Mouse (Mus musculus) heart, embryonic 10.5 days (tissue): Measurements from ENCODE around the gene Tbc1d2. TPM values are rescaled to one million over a fixed set of nuclear protein-coding genes. Genes with fewer than 3 reads are reported as not detected.

Experiments
- DNase-seq: peaks from one replicate; pipeline ENCODE4 v3.0.0-alpha.2; 2017; ENCODE audit warnings: low spot score
- H3K27ac ChIP-seq: fragments of 300-500 bp; sonication (generic); 2 replicates; pipeline ENCODE4 v1.5.1; 2016; ENCODE audit warnings: mild to moderate bottlenecking
- H3K27me3 ChIP-seq: fragments of 300-500 bp; sonication (generic); 2 replicates; pipeline ENCODE4 v1.6.1; 2016; ENCODE audit warnings: mild to moderate bottlenecking; ENCODE audit not compliant: poor library complexity, insufficient read depth, severe bottlenecking
- H3K36me3 ChIP-seq: fragments of 300-500 bp; sonication (generic); 2 replicates; pipeline ENCODE4 v1.6.1; 2016; ENCODE audit warnings: mild to moderate bottlenecking, moderate library complexity
- H3K4me1 ChIP-seq: fragments of 300-500 bp; sonication (generic); 2 replicates; pipeline ENCODE4 v1.6.1; 2016; ENCODE audit warnings: mild to moderate bottlenecking
- H3K4me3 ChIP-seq: fragments of 300-500 bp; sonication (generic); 2 replicates; pipeline ENCODE4 v1.5.1; 2016; ENCODE audit warnings: mild to moderate bottlenecking, moderate library complexity
- H3K9me3 ChIP-seq: fragments of 300-500 bp; sonication (generic); 2 replicates; pipeline ENCODE4 v1.6.1; 2016; ENCODE audit warnings: mild to moderate bottlenecking, moderate library complexity
- WGBS: fragments of 180-500 bp; shearing (Covaris S2); methylation state at CpG from one replicate; pipeline ENCODE4 v1.1.7; 2016; 5-methylcytosine and 5-hydroxymethylcytosine counted together
- polyA plus RNA-seq: library from polyadenylated mRNA; unstranded; fragments of >200 nt; fragmentation: Nextera tagmentation; extraction: Ambion mirVana; gene quantifications from 2 replicates; pipeline ENCODE4 v1.2.1, GENCODE M21; 2016

Gene Tbc1d2
- 0.55 and 0.98 TPM in 2 replicates for polyA plus RNA-seq

GRCm38 (mm10) chr4:46650086-46650753 lies at the start of gene Tbc1d2:
TSS of gene Tbc1d2 (minus strand) at chr4:46650209.
- Histone ChIP-seq H3K9me3 (no peaks in the 10 kb centered on the region), H3K4me3 (peak within 1 kb of the TSS; percentile 70)

GRCm38 (mm10) chr4:46696467-46696866 lies 46.5 kb upstream of the Tbc1d2 start:
- WGBS = 56% methylated on average over 6 of the region's 6 CpGs
- Histone ChIP-seq H3K27me3 (peaks cover 6% of the 10 kb centered on the region), H3K27ac (0 out of 2 replicates have a peak overlapping the region, but pooled peaks have one; percentile 3), H3K4me1 (peaks cover 9% of the 10 kb centered on the region; the same call in 1 of the 2 replicates), H3K36me3 (no peaks in the 10 kb centered on the region), H3K9me3 (peaks cover 2% of the 10 kb centered on the region; the same call in 1 of the 2 replicates), H3K4me3 (no peak overlapping the region)
- DNase-seq = no peak

More at GRCm38 (mm10) chr4:46650086-46650753, at the start of gene Tbc1d2:
- under 1% methylated on average over 69 of the region's 69 CpGs for WGBS
- peak within 1 kb of the TSS; percentile 97 for H3K27ac ChIP-seq
- peaks cover 54% of the 10 kb centered on the region for H3K27me3 ChIP-seq
- 0 out of 2 replicates have a peak, but pooled peaks cover 12% of the 10 kb centered on the region for H3K4me1 ChIP-seq
- no peaks in the 10 kb centered on the region for H3K36me3 ChIP-seq
- peak; percentile 97 for DNase-seq

- no peak for DNase-seq
- no peaks in the 10 kb centered on the region for H3K36me3 ChIP-seq
- H3K27ac ChIP-seq = no peak overlapping the region
- H3K9me3 ChIP-seq = peaks cover 3% of the 10 kb centered on the region; the same call in 1 of the 2 replicates
- 78% methylated on average over 8 of the region's 8 CpGs for WGBS
- H3K4me1 ChIP-seq = no peaks in the 10 kb centered on the region; the same call in 1 of the 2 replicates
- no peak overlapping the region for H3K4me3 ChIP-seq
- peaks cover 37% of the 10 kb centered on the region for H3K27me3 ChIP-seq
These were observed 40.6 kb upstream of the Tbc1d2 start for GRCm38 (mm10) chr4:46690565-46690964.

GRCm38 (mm10) chr4:46690023-46690420 lies 40.0 kb upstream of the Tbc1d2 start:
- Histone ChIP-seq H3K9me3 (peaks cover 3% of the 10 kb centered on the region; the same call in 1 of the 2 replicates), H3K27ac (no peak overlapping the region), H3K4me1 (no peaks in the 10 kb centered on the region; the same call in 1 of the 2 replicates), H3K4me3 (no peak overlapping the region), H3K36me3 (no peaks in the 10 kb centered on the region), H3K27me3 (peaks cover 37% of the 10 kb centered on the region)
- DNase-seq = no peak
- WGBS = 77% methylated on average over 8 of the region's 8 CpGs

GRCm38 (mm10) chr4:46689397-46690022 lies 39.5 kb upstream of the Tbc1d2 start:
- Histone ChIP-seq H3K4me1 (no peaks in the 10 kb centered on the region; the same call in 1 of the 2 replicates), H3K9me3 (peaks cover 3% of the 10 kb centered on the region; the same call in 1 of the 2 replicates), H3K36me3 (no peaks in the 10 kb centered on the region), H3K27me3 (peaks cover 37% of the 10 kb centered on the region), H3K4me3 (no peak overlapping the region), H3K27ac (no peak overlapping the region)
- WGBS = 43% methylated on average over 15 of the region's 15 CpGs
- DNase-seq = no peak

GRCm38 (mm10) chr4:46688213-46688832 lies 38.3 kb upstream of the Tbc1d2 start:
- Histone ChIP-seq H3K4me3 (no peak overlapping the region), H3K9me3 (peaks cover 3% of the 10 kb centered on the region; the same call in 1 of the 2 replicates)

GRCm38 (mm10) chr4:46684160-46684559 lies 34.2 kb upstream of the Tbc1d2 start:
- Histone ChIP-seq H3K4me3 (no peak overlapping the region), H3K27me3 (peaks cover 13% of the 10 kb centered on the region), H3K36me3 (no peaks in the 10 kb centered on the region), H3K4me1 (no peaks in the 10 kb centered on the region), H3K27ac (no peak overlapping the region), H3K9me3 (no peaks in the 10 kb centered on the region)
- DNase-seq = no peak
- 67% methylated on average over 6 of the region's 6 CpGs for WGBS

More at GRCm38 (mm10) chr4:46688213-46688832, 38.3 kb upstream of the Tbc1d2 start:
- H3K27me3 ChIP-seq = peaks cover 37% of the 10 kb centered on the region
- DNase-seq = no peak
- H3K36me3 ChIP-seq = no peaks in the 10 kb centered on the region
- no peaks in the 10 kb centered on the region; the same call in 1 of the 2 replicates for H3K4me1 ChIP-seq
- WGBS = 78% methylated on average over 14 of the region's 14 CpGs
- no peak overlapping the region for H3K27ac ChIP-seq

- no peaks in the 10 kb centered on the region for H3K36me3 ChIP-seq
- WGBS = 69% methylated on average over 3 of the region's 3 CpGs
- H3K4me3 ChIP-seq = no peak overlapping the region
- no peaks in the 10 kb centered on the region for H3K4me1 ChIP-seq
- H3K27me3 ChIP-seq = peaks cover 13% of the 10 kb centered on the region
- no peak for DNase-seq
- no peak overlapping the region for H3K27ac ChIP-seq
- H3K9me3 ChIP-seq = no peaks in the 10 kb centered on the region
These were observed 26.6 kb upstream of the Tbc1d2 start for GRCm38 (mm10) chr4:46676646-46677045.

GRCm38 (mm10) chr4:46675992-46676391 lies 26.0 kb upstream of the Tbc1d2 start:
- Histone ChIP-seq H3K4me3 (no peak overlapping the region), H3K27me3 (peaks cover 13% of the 10 kb centered on the region), H3K9me3 (no peaks in the 10 kb centered on the region), H3K27ac (no peak overlapping the region), H3K4me1 (no peaks in the 10 kb centered on the region), H3K36me3 (no peaks in the 10 kb centered on the region)
- DNase-seq = no peak
- WGBS = 49% methylated on average over 4 of the region's 4 CpGs

GRCm38 (mm10) chr4:46675272-46675785 lies 25.3 kb upstream of the Tbc1d2 start:
- Histone ChIP-seq H3K27ac (no peak overlapping the region), H3K4me3 (no peak overlapping the region), H3K27me3 (peaks cover 13% of the 10 kb centered on the region), H3K36me3 (no peaks in the 10 kb centered on the region), H3K9me3 (no peaks in the 10 kb centered on the region), H3K4me1 (no peaks in the 10 kb centered on the region)
- WGBS = 78% methylated on average over 11 of the region's 11 CpGs
- no peak for DNase-seq

GRCm38 (mm10) chr4:46668620-46669019 lies 18.6 kb upstream of the Tbc1d2 start:
- 51% methylated on average over 11 of the region's 11 CpGs for WGBS
- Histone ChIP-seq H3K27ac (peak overlapping the region; percentile 81), H3K27me3 (no peaks in the 10 kb centered on the region), H3K4me1 (peaks cover 54% of the 10 kb centered on the region), H3K4me3 (no peak overlapping the region), H3K9me3 (no peaks in the 10 kb centered on the region), H3K36me3 (no peaks in the 10 kb centered on the region)
- no peak for DNase-seq

GRCm38 (mm10) chr4:46666420-46666819 lies 16.4 kb upstream of the Tbc1d2 start:
- peaks cover 5% of the 10 kb centered on the region; the same call in 1 of the 2 replicates for H3K27me3 ChIP-seq
- no peaks in the 10 kb centered on the region for H3K36me3 ChIP-seq
- 65% methylated on average over 5 of the region's 5 CpGs for WGBS
- no peak for DNase-seq
- H3K4me1 ChIP-seq = peaks cover 59% of the 10 kb centered on the region
- H3K4me3 ChIP-seq = no peak overlapping the region
- H3K9me3 ChIP-seq = no peaks in the 10 kb centered on the region
- no peak overlapping the region for H3K27ac ChIP-seq
